Mouse (Mus musculus): ENCODE measurements at regions not wholly inside any gene's neighbourhood (a gene's known extent, or its start where the extent isn't known, plus 50 kb on each side); places are given as distances from the start of the nearest gene placed in this dataset.

GRCm38 (mm10) chr5:64517835-64518234, 285.4 kb upstream of the Klf3 start:
- WGBS, result 20% methylated on average over 3 of the region's 3 CpGs
- ATAC-seq (replicated peaks; ENCODE audit: insufficient number of reproducible peaks, insufficient read depth, low FRiP score, low read depth), result peak; percentile 70; the same call in 1 of the 2 replicates
- no peak overlapping the region for H3K27ac ChIP-seq

GRCm38 (mm10) chr5:64519036-64519435, 284.2 kb upstream of the Klf3 start:
- no peak overlapping the region for H3K4me2 ChIP-seq
- H3K36me3 ChIP-seq, result no peaks in the 10 kb centered on the region
- 81% methylated on average over 7 of the region's 7 CpGs for WGBS
- H3K27ac ChIP-seq, result no peak overlapping the region
- no peak overlapping the region for H3K4me3 ChIP-seq
- H3K4me1 ChIP-seq (replicated peaks), result no peaks in the 10 kb centered on the region; the same call in 1 of the 2 replicates
- no peak overlapping the region for H3K9ac ChIP-seq
- no peak for ATAC-seq (replicated peaks; ENCODE audit: insufficient number of reproducible peaks, insufficient read depth, low FRiP score, low read depth)
- H3K27me3 ChIP-seq, result no peaks in the 10 kb centered on the region
- no peaks in the 10 kb centered on the region for H3K9me3 ChIP-seq (replicated peaks)

More at GRCm38 (mm10) chr5:64517835-64518234, 285.4 kb upstream of the Klf3 start:
- H3K27me3 ChIP-seq, result no peaks in the 10 kb centered on the region
- H3K9ac ChIP-seq, result no peak overlapping the region
- no peak overlapping the region for H3K4me2 ChIP-seq
- no peak overlapping the region for H3K4me3 ChIP-seq
- H3K36me3 ChIP-seq, result no peaks in the 10 kb centered on the region
- H3K9me3 ChIP-seq (replicated peaks), result no peaks in the 10 kb centered on the region
- H3K4me1 ChIP-seq (replicated peaks), result no peaks in the 10 kb centered on the region; the same call in 1 of the 2 replicates

- no peak for ATAC-seq (replicated peaks; ENCODE audit: insufficient number of reproducible peaks, insufficient read depth, low FRiP score, low read depth)
- H3K27ac ChIP-seq, result no peak overlapping the region
- no peaks in the 10 kb centered on the region for H3K9me3 ChIP-seq (replicated peaks)
- H3K4me3 ChIP-seq, result no peak overlapping the region
- H3K4me1 ChIP-seq (replicated peaks), result no peaks in the 10 kb centered on the region; the same call in 1 of the 2 replicates
- H3K9ac ChIP-seq, result no peak overlapping the region
- no peak overlapping the region for H3K4me2 ChIP-seq
- no peaks in the 10 kb centered on the region for H3K36me3 ChIP-seq
- 87% methylated on average over 12 of the region's 12 CpGs for WGBS
- no peaks in the 10 kb centered on the region for H3K27me3 ChIP-seq
These were observed 283.5 kb upstream of the Klf3 start for GRCm38 (mm10) chr5:64519731-64520130.

- Histone ChIP-seq H3K4me1 (replicated peaks) (no peaks in the 10 kb centered on the region; the same call in 1 of the 2 replicates), H3K27me3 (no peaks in the 10 kb centered on the region), H3K27ac (no peak overlapping the region), H3K36me3 (no peaks in the 10 kb centered on the region), H3K4me2 (no peak overlapping the region), H3K9ac (no peak overlapping the region), H3K4me3 (no peak overlapping the region), H3K9me3 (replicated peaks) (no peaks in the 10 kb centered on the region)
- WGBS, result 70% methylated on average over 6 of the region's 6 CpGs
- no peak for ATAC-seq (replicated peaks; ENCODE audit: insufficient number of reproducible peaks, insufficient read depth, low FRiP score, low read depth)
These were observed 281.8 kb upstream of the Klf3 start for GRCm38 (mm10) chr5:64521401-64521800.

GRCm38 (mm10) chr5:64521969-64522368, 281.2 kb upstream of the Klf3 start:
- no peak overlapping the region for H3K27ac ChIP-seq
- H3K9ac ChIP-seq, result no peak overlapping the region
- H3K4me2 ChIP-seq, result no peak overlapping the region
- 40% methylated on average over 5 of the region's 5 CpGs for WGBS
- H3K27me3 ChIP-seq, result no peaks in the 10 kb centered on the region
- no peaks in the 10 kb centered on the region for H3K9me3 ChIP-seq (replicated peaks)
- H3K4me1 ChIP-seq (replicated peaks), result no peaks in the 10 kb centered on the region; the same call in 1 of the 2 replicates
- ATAC-seq (replicated peaks; ENCODE audit: insufficient number of reproducible peaks, insufficient read depth, low FRiP score, low read depth), result no peak
- H3K36me3 ChIP-seq, result no peaks in the 10 kb centered on the region
- H3K4me3 ChIP-seq, result no peak overlapping the region

- Histone ChIP-seq H3K27ac (no peak overlapping the region), H3K9ac (no peak overlapping the region)
- ATAC-seq (replicated peaks; ENCODE audit: insufficient number of reproducible peaks, insufficient read depth, low FRiP score, low read depth), result no peak
These were observed 276.7 kb upstream of the Klf3 start for GRCm38 (mm10) chr5:64526521-64526920.

GRCm38 (mm10) chr5:64527962-64528361, 275.2 kb upstream of the Klf3 start:
- Histone ChIP-seq H3K4me2 (no peak overlapping the region), H3K36me3 (no peaks in the 10 kb centered on the region), H3K4me1 (replicated peaks) (no peaks in the 10 kb centered on the region), H3K9me3 (replicated peaks) (no peaks in the 10 kb centered on the region), H3K4me3 (no peak overlapping the region), H3K27ac (no peak overlapping the region), H3K9ac (no peak overlapping the region), H3K27me3 (no peaks in the 10 kb centered on the region)
- 63% methylated on average over 3 of the region's 3 CpGs for WGBS
- ATAC-seq (replicated peaks; ENCODE audit: insufficient number of reproducible peaks, insufficient read depth, low FRiP score, low read depth), result no peak

More at GRCm38 (mm10) chr5:64526521-64526920, 276.7 kb upstream of the Klf3 start:
- WGBS, result 71% methylated on average over 3 of the region's 3 CpGs
- no peak overlapping the region for H3K4me2 ChIP-seq
- no peaks in the 10 kb centered on the region for H3K9me3 ChIP-seq (replicated peaks)
- no peaks in the 10 kb centered on the region for H3K36me3 ChIP-seq
- no peaks in the 10 kb centered on the region for H3K27me3 ChIP-seq
- H3K4me3 ChIP-seq, result no peak overlapping the region
- no peaks in the 10 kb centered on the region for H3K4me1 ChIP-seq (replicated peaks)

GRCm38 (mm10) chr5:64534371-64534770, 268.8 kb upstream of the Klf3 start:
- Histone ChIP-seq H3K27ac (no peak overlapping the region), H3K4me1 (replicated peaks) (peaks cover 9% of the 10 kb centered on the region; the same call in 1 of the 2 replicates), H3K27me3 (no peaks in the 10 kb centered on the region), H3K36me3 (no peaks in the 10 kb centered on the region), H3K9me3 (replicated peaks) (no peaks in the 10 kb centered on the region), H3K4me2 (no peak overlapping the region), H3K4me3 (no peak overlapping the region), H3K9ac (no peak overlapping the region)
- 67% methylated on average over 4 of the region's 4 CpGs for WGBS
- ATAC-seq (replicated peaks; ENCODE audit: insufficient number of reproducible peaks, insufficient read depth, low FRiP score, low read depth), result no peak

GRCm38 (mm10) chr5:64534947-64535346, 268.2 kb upstream of the Klf3 start:
- H3K4me3 ChIP-seq, result no peak overlapping the region
- H3K9me3 ChIP-seq (replicated peaks), result no peaks in the 10 kb centered on the region
- peaks cover 9% of the 10 kb centered on the region; the same call in 1 of the 2 replicates for H3K4me1 ChIP-seq (replicated peaks)
- H3K36me3 ChIP-seq, result no peaks in the 10 kb centered on the region
- H3K27ac ChIP-seq, result no peak overlapping the region
- H3K9ac ChIP-seq, result no peak overlapping the region
- ATAC-seq (replicated peaks; ENCODE audit: insufficient number of reproducible peaks, insufficient read depth, low FRiP score, low read depth), result no peak
- no peak overlapping the region for H3K4me2 ChIP-seq
- no peaks in the 10 kb centered on the region for H3K27me3 ChIP-seq
- WGBS, result 90% methylated on average over 6 of the region's 6 CpGs

- no peak overlapping the region for H3K9ac ChIP-seq
- no peak overlapping the region for H3K27ac ChIP-seq
- H3K9me3 ChIP-seq (replicated peaks), result no peaks in the 10 kb centered on the region
- H3K4me1 ChIP-seq (replicated peaks), result peaks cover 9% of the 10 kb centered on the region; the same call in 1 of the 2 replicates
- H3K4me3 ChIP-seq, result no peak overlapping the region
- no peak overlapping the region for H3K4me2 ChIP-seq
- ATAC-seq (replicated peaks; ENCODE audit: insufficient number of reproducible peaks, insufficient read depth, low FRiP score, low read depth), result no peak
- 81% methylated on average over 4 of the region's 4 CpGs for WGBS
- H3K36me3 ChIP-seq, result no peaks in the 10 kb centered on the region
- H3K27me3 ChIP-seq, result no peaks in the 10 kb centered on the region
These were observed 267.6 kb upstream of the Klf3 start for GRCm38 (mm10) chr5:64535546-64535945.

GRCm38 (mm10) chr5:64536393-64537112, 266.6 kb upstream of the Klf3 start:
- Histone ChIP-seq H3K27ac (0 out of 2 replicates have a peak overlapping the region, but pooled peaks have one; percentile 10), H3K4me3 (no peak overlapping the region), H3K9ac (no peak overlapping the region), H3K9me3 (replicated peaks) (no peaks in the 10 kb centered on the region), H3K4me2 (peak overlapping the region; percentile 18; the same call in 1 of the 2 replicates), H3K36me3 (no peaks in the 10 kb centered on the region), H3K4me1 (replicated peaks) (peaks cover 11% of the 10 kb centered on the region), H3K27me3 (no peaks in the 10 kb centered on the region)
- WGBS, result 41% methylated on average over 20 of the region's 20 CpGs
- peak; percentile 67; the same call in 1 of the 2 replicates for ATAC-seq (replicated peaks; ENCODE audit: insufficient number of reproducible peaks, insufficient read depth, low FRiP score, low read depth)
